Mouse (Mus musculus) limb, embryonic 12.5 days (tissue): ENCODE results near the gene Elmod3. TPM values are rescaled to one million over a fixed set of nuclear protein-coding genes. Genes with fewer than 3 reads are reported as not detected.
A peak's percentile ranks its signal among the peaks of the same experiment; 100 is the strongest.

Source experiments
- ATAC-seq: fragments of 200-750 bp; cut with Nextera tagmentation; 2 replicates; pipeline ENCODE4 v1.8.0; 2017; ENCODE audit warnings: low read depth, moderate TSS enrichment; ENCODE audit not compliant: insufficient number of reproducible peaks, insufficient read depth, low FRiP score, low TSS enrichment
- H3K27ac ChIP-seq: fragments of 300-500 bp; sonication (generic); 2 replicates; pipeline ENCODE4 v1.5.1; 2016; ENCODE audit warnings: mild to moderate bottlenecking, moderate library complexity
- H3K27me3 ChIP-seq: fragments of 300-500 bp; sonication (generic); 2 replicates; pipeline ENCODE4 v1.6.1; 2016; ENCODE audit warnings: mild to moderate bottlenecking, moderate library complexity
- H3K36me3 ChIP-seq: fragments of 300-500 bp; sonication (generic); 2 replicates; pipeline ENCODE4 v1.6.1; 2016; ENCODE audit warnings: mild to moderate bottlenecking, moderate library complexity
- H3K4me1 ChIP-seq: fragments of 300-500 bp; sonication (generic); replicated peaks from 2 replicates; pipeline ENCODE4 v1.6.1; 2016
- H3K4me2 ChIP-seq: fragments of 300-500 bp; sonication (generic); 2 replicates; pipeline ENCODE4 v1.6.1; 2016; ENCODE audit warnings: mild to moderate bottlenecking, moderate library complexity
- H3K4me3 ChIP-seq: fragments of 300-500 bp; sonication (generic); replicated peaks from 2 replicates; pipeline ENCODE4 v1.5.1; 2016; ENCODE audit warnings: mild to moderate bottlenecking
- H3K9ac ChIP-seq: fragments of 300-500 bp; sonication (generic); replicated peaks from 2 replicates; pipeline ENCODE4 v1.6.1; 2016; ENCODE audit warnings: mild to moderate bottlenecking, moderate library complexity
- H3K9me3 ChIP-seq: fragments of 300-500 bp; sonication (generic); 2 replicates; pipeline ENCODE4 v1.6.1; 2016; ENCODE audit warnings: mild to moderate bottlenecking, moderate library complexity
- WGBS: fragments of 180-500 bp; shearing (Covaris S2); methylation state at CpG from one replicate; pipeline ENCODE4 v1.1.7; 2016; 5-methylcytosine and 5-hydroxymethylcytosine counted together
- polyA plus RNA-seq: library from polyadenylated mRNA; unstranded; fragments of >200 nt; fragmentation: Nextera tagmentation; extraction: Ambion mirVana; gene quantifications from 2 replicates; pipeline ENCODE4 v1.2.1, GENCODE M21; 2016

The Elmod3 gene
- polyA plus RNA-seq, 1 experiment from 2014 or later: 14.8 TPM

DNA sequence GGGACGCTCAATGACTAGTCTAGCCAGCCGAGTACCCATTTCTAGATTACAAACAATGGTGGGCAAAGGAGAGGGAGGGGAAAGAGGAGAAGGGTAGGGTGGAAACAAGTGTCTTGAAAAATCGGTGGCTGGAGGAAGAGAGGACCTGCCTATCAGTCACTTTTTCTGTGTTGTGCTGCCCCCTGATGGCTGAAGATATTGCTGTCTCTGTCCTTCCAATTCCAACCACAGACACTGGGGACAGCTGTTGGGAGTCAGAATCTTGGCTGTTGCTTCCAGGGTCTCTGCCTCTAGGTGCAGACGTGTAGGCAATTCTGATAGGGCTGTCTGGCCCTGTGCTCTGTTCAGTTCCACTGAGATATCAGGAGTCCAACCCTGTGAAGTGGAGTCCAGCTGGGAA is 32.2 kb downstream of the Elmod3 start:
- 5% methylated on average over 4 of the region's 4 CpGs for WGBS
- H3K4me1 ChIP-seq: peaks cover 15% of the 10 kb centered on the region
- H3K4me3 ChIP-seq: no peak overlapping the region

DNA sequence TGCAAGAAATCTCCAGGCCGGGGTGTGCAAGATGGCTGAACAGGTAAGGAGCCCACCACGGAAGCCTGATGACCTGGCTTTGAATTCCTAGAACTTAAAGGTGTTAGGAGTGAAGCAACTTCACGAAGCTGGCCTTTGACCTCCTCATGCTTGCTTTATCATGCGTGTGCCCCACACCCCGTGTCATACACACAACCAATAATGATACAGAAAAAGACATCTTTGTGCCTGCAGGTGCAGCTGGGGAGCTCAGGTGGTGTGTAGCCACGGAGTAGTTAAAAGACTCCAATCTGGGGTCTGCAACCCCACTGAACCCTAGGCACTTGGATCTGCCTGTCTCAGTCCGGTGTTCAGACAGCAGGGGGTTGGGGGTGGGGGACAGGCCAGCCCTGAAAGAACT is 32.7 kb downstream of the Elmod3 start:
- WGBS: 78% methylated on average over 7 of the region's 7 CpGs
- Histone ChIP-seq H3K36me3 (peaks cover 15% of the 10 kb centered on the region; the same call in 1 of the 2 replicates), H3K9ac (no peak overlapping the region), H3K27me3 (no peaks in the 10 kb centered on the region; the same call in 1 of the 2 replicates), H3K4me3 (no peak overlapping the region), H3K9me3 (no peaks in the 10 kb centered on the region), H3K4me2 (no peak overlapping the region), H3K4me1 (peaks cover 15% of the 10 kb centered on the region), H3K27ac (0 out of 2 replicates have a peak overlapping the region, but pooled peaks have one; percentile 35)
- no peak for ATAC-seq

More for the DNA sequence above, 32.2 kb downstream of the Elmod3 start:
- Histone ChIP-seq H3K27me3 (no peaks in the 10 kb centered on the region; the same call in 1 of the 2 replicates), H3K27ac (no peak overlapping the region), H3K9ac (no peak overlapping the region), H3K9me3 (no peaks in the 10 kb centered on the region), H3K36me3 (peaks cover 15% of the 10 kb centered on the region; the same call in 1 of the 2 replicates), H3K4me2 (no peak overlapping the region)
- peak; percentile 61 for ATAC-seq

DNA sequence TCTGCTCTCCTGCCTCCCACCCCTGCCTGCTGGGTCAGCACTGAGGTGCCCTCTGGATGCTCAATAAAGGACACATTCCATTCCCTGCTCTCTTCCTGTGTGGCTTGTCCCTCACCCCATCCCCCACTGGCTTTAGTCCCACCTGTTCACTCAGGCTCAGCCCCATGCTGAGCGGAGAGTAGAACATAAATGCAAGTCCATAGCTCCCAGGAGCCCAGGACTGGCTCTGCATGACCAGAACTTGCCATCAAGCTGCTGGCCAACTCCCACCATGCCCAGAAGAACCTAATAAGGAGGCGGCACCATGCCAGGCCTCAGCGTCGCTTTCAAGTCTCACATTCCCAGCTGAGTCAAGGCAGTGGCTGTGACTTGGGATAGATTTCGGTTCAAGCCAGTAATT is 35.3 kb downstream of the Elmod3 start:
- Histone ChIP-seq H3K9ac (no peak overlapping the region), H3K27me3 (no peaks in the 10 kb centered on the region), H3K4me3 (no peak overlapping the region), H3K4me2 (no peak overlapping the region), H3K36me3 (peaks cover 2% of the 10 kb centered on the region; the same call in 1 of the 2 replicates), H3K4me1 (peaks cover 15% of the 10 kb centered on the region), H3K27ac (no peak overlapping the region), H3K9me3 (no peaks in the 10 kb centered on the region)
- WGBS: 62% methylated on average over 5 of the region's 5 CpGs
- no peak for ATAC-seq

DNA sequence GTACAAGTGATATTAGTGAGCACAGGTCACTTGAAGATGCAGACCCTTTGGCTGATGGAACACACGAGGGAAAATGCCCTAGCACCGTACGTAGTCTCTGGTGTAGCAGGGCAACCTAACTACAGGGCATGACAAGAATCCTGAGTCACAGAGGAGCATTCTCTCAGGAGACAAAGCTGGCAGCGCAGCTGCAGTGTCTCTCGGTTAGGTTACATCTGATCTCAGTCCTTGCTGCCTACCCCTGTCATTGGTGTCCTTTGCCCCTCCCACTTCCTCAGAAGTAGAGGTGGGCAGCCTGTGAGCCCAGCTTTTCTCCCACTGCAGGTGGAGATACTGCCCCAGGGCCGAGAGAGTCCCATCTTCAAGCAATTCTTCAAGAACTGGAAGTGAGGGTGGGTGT is 35.7 kb downstream of the Elmod3 start:
- 59% methylated on average over 6 of the region's 6 CpGs for WGBS
- no peak overlapping the region for H3K27ac ChIP-seq
- H3K9me3 ChIP-seq: no peaks in the 10 kb centered on the region
- H3K36me3 ChIP-seq: no peaks in the 10 kb centered on the region
- no peaks in the 10 kb centered on the region for H3K27me3 ChIP-seq
- H3K9ac ChIP-seq: no peak overlapping the region
- H3K4me3 ChIP-seq: no peak overlapping the region
- H3K4me2 ChIP-seq: no peak overlapping the region
- ATAC-seq: no peak
- H3K4me1 ChIP-seq: peaks cover 15% of the 10 kb centered on the region

- no peak overlapping the region for H3K27ac ChIP-seq
- ATAC-seq: no peak
- H3K9me3 ChIP-seq: no peaks in the 10 kb centered on the region
- WGBS: 79% methylated on average over 8 of the region's 8 CpGs
- no peak overlapping the region for H3K4me3 ChIP-seq
- H3K4me1 ChIP-seq: peaks cover 15% of the 10 kb centered on the region
- no peak overlapping the region for H3K4me2 ChIP-seq
- H3K27me3 ChIP-seq: no peaks in the 10 kb centered on the region
- no peaks in the 10 kb centered on the region for H3K36me3 ChIP-seq
- H3K9ac ChIP-seq: no peak overlapping the region
Measured at GRCm38 (mm10) chr6:72560801-72561200, 37.4 kb downstream of the Elmod3 start.

DNA sequence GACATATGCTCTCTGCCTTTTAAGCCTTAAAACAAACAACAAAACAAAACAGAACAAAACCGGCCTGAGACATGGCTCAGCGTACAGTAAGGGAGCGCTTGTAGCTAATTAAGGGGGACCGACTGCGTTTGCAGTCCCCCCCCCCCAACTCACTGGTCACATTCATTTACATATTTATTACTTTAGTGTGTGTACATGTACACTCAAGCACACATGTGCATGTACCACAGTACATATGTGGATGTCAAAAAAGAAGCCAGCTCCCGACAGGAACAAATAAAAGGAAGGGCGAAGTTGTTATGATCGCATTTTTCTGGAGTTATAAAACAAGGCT is 45.2 kb downstream of the Elmod3 start:
- WGBS: 15% methylated on average over 8 of the region's 8 CpGs
- Histone ChIP-seq H3K36me3 (no peaks in the 10 kb centered on the region), H3K9me3 (no peaks in the 10 kb centered on the region), H3K4me3 (peak overlapping the region; percentile 37), H3K27me3 (no peaks in the 10 kb centered on the region), H3K4me1 (peaks cover 19% of the 10 kb centered on the region), H3K9ac (peak overlapping the region; percentile 46), H3K4me2 (peak overlapping the region; percentile 71), H3K27ac (peak overlapping the region; percentile 88)
- peak; percentile 21; the same call in 1 of the 2 replicates for ATAC-seq

DNA sequence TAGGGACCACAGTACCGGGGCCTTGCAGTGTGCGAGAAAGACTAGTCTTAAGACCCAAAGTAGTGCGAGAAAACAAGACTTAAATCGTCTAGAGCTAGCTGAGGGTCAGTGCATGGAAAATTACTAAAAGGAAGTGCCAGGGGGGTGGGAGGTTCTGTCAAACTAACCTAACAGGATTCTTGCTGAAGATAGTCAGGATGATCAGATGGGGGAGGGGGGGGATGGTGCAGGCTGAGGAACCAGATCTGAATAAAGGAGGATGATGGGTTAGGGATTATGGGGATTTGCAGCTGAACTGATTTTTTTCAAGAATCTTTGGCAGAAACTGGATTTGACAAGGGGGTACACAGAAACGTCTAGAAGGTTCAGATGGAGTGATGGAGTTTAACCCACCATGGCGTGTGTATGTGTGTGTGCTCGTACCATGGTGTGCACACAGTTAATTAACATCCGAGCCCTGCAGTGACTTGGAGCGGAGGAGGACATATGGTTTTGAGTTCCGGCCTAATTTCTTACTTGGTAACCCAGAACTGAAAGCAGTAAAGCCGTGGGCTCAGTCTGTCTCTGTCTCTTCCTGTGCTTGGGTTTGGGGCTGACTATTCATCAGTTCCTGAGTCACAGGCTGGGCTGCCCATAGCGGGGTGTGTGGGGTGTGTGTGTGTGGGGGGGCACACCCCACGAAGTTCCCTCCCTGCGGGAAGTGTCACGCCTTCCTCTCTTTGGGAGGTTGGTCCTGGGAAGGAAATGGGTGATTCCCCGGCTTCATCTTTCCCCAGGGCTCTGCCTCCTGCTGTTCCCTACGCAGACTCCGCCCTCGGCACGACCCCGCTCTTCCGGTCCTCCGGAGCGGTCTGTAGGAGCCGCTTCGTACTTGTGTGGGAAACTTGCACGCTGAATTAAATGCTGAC is 45.8 kb downstream of the Elmod3 start:
- H3K36me3 ChIP-seq: no peaks in the 10 kb centered on the region
- peak; percentile 67; the same call in 1 of the 2 replicates for ATAC-seq

DNA sequence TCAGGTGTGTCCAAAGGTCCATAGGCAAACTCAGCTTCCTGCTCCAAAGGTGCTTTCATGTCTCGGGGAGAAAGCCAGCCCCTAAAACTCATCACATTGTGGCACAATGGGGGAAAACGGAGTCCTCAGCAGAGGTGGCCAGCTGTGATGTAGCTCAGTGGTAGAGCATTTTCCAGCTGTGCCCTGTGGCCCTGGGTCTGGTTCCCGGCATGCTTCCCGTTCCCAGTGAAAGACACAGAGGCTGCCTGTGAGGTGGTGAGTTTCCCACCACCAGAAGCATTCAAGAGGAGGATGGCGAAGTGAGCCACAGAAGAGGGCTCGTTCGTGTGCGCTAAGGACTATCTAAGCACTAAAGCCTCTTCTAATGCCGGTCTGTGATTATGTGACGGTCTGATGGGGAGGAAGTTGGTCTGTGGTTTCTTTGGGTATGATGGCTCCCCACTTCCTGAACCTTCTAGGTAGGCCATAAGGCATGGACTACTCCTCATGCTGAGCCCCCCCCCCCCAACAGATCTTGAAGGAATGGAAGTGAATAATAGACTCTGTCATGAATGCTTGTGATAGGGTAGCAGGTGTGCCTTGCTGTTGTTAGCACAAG is 47.6 kb downstream of the Elmod3 start:
- H3K27ac ChIP-seq: 0 out of 2 replicates have a peak overlapping the region, but pooled peaks have one; percentile 88
- H3K36me3 ChIP-seq: no peaks in the 10 kb centered on the region
- peaks cover 19% of the 10 kb centered on the region for H3K4me1 ChIP-seq
- no peak overlapping the region for H3K4me2 ChIP-seq
- H3K4me3 ChIP-seq: no peak overlapping the region
- 87% methylated on average over 10 of the region's 10 CpGs for WGBS
- 0 out of 2 replicates have a peak, but pooled peaks cover 6% of the 10 kb centered on the region for H3K9me3 ChIP-seq
- no peak overlapping the region for H3K9ac ChIP-seq
- no peak for ATAC-seq
- no peaks in the 10 kb centered on the region for H3K27me3 ChIP-seq

More for the DNA sequence above, 45.8 kb downstream of the Elmod3 start:
- Histone ChIP-seq H3K4me1 (peaks cover 19% of the 10 kb centered on the region), H3K9ac (peak overlapping the region; percentile 46), H3K27me3 (no peaks in the 10 kb centered on the region), H3K9me3 (no peaks in the 10 kb centered on the region), H3K4me2 (peak overlapping the region; percentile 71), H3K4me3 (peak overlapping the region; percentile 37), H3K27ac (peak overlapping the region; percentile 88)
- 10% methylated on average over 27 of the region's 27 CpGs for whole genome bisulfite sequencing

GRCm38 (mm10) chr6:72550025-72550424 is 48.2 kb downstream of the Elmod3 start:
- ATAC-seq: no peak
- Histone ChIP-seq H3K4me3 (no peak overlapping the region), H3K4me1 (peaks cover 24% of the 10 kb centered on the region), H3K9ac (no peak overlapping the region), H3K27ac (no peak overlapping the region), H3K27me3 (no peaks in the 10 kb centered on the region), H3K4me2 (no peak overlapping the region), H3K9me3 (0 out of 2 replicates have a peak, but pooled peaks cover 6% of the 10 kb centered on the region), H3K36me3 (no peaks in the 10 kb centered on the region)
- WGBS: 60% methylated on average over 6 of the region's 6 CpGs

GRCm38 (mm10) chr6:72549041-72549580 is 49.1 kb downstream of the Elmod3 start:
- Histone ChIP-seq H3K4me2 (no peak overlapping the region; the same call in 1 of the 2 replicates), H3K9me3 (0 out of 2 replicates have a peak, but pooled peaks cover 6% of the 10 kb centered on the region), H3K4me1 (peaks cover 32% of the 10 kb centered on the region), H3K36me3 (no peaks in the 10 kb centered on the region), H3K4me3 (no peak overlapping the region), H3K9ac (no peak overlapping the region), H3K27me3 (no peaks in the 10 kb centered on the region), H3K27ac (0 out of 2 replicates have a peak overlapping the region, but pooled peaks have one; percentile 9)
- WGBS: 57% methylated on average over 9 of the region's 9 CpGs
- ATAC-seq: no peak

GRCm38 (mm10) chr6:72547862-72548261 is 50.4 kb downstream of the Elmod3 start:
- 87% methylated on average over 3 of the region's 3 CpGs for WGBS
- H3K36me3 ChIP-seq: no peaks in the 10 kb centered on the region
- 0 out of 2 replicates have a peak, but pooled peaks cover 6% of the 10 kb centered on the region for H3K9me3 ChIP-seq
- H3K4me2 ChIP-seq: no peak overlapping the region
- no peak for ATAC-seq
- no peak overlapping the region for H3K9ac ChIP-seq
- H3K4me3 ChIP-seq: no peak overlapping the region
- no peak overlapping the region for H3K27ac ChIP-seq
- peaks cover 36% of the 10 kb centered on the region for H3K4me1 ChIP-seq
- no peaks in the 10 kb centered on the region for H3K27me3 ChIP-seq
